Mouse (Mus musculus): ENCODE measurements at regions not wholly inside any gene's neighbourhood (a gene's known extent, or its start where the extent isn't known, plus 50 kb on each side); places are given as distances from the start of the nearest gene placed in this dataset.

GRCm38 (mm10) chr1:113389920-113390319 lies 1525.2 kb upstream of the Dsel start:
- DNase-seq (ENCODE audit: extremely low read depth), result no peak
- Histone ChIP-seq H3K27ac (ENCODE audit: insufficient read depth, low read depth) (no peak overlapping the region), H3K9me3 (replicated peaks; ENCODE audit: low read length) (peaks cover 40% of the 10 kb centered on the region), H3K27me3 (replicated peaks) (no peaks in the 10 kb centered on the region), H3K9ac (ENCODE audit: insufficient read depth, low read depth) (no peak overlapping the region), H3K79me2 (replicated peaks; ENCODE audit: control insufficient read depth, extremely low read depth, insufficient read depth, poor library complexity, severe bottlenecking) (no peaks in the 10 kb centered on the region), H3K4me1 (ENCODE audit: control insufficient read depth in 1 of 2, insufficient read depth in 2 of 2) (no peaks in the 10 kb centered on the region), H3K4me2 (ENCODE audit: insufficient read depth, low read depth, poor library complexity, severe bottlenecking) (no peak overlapping the region), H3K4me3 (replicated peaks in 1 of 3; ENCODE audit: low read depth in 2 of 3, low read length in 2 of 3, poor library complexity in 1 of 3) (no peak overlapping the region), H3K36me3 (replicated peaks in 1 of 2; ENCODE audit: control insufficient read depth in 1 of 2, insufficient read depth in 1 of 2, low read length in 1 of 2) (no peaks in the 10 kb centered on the region)
- TF ChIP-seq SIN3A (IDR thresholded peaks at IDR 0.05; ENCODE audit: low read length) (no peak), KAT2A (IDR thresholded peaks at IDR 0.05; ENCODE audit: insufficient replicate concordance, low read length) (no peak), ZMIZ1 (IDR thresholded peaks at IDR 0.05; ENCODE audit: low read depth, low read length) (no peak), RAD21 (IDR thresholded peaks at IDR 0.05; ENCODE audit: low read depth, low read length) (no peak), GABPA (IDR thresholded peaks at IDR 0.05; ENCODE audit: insufficient replicate concordance, low read depth, low read length) (no peak), UBTF (IDR thresholded peaks at IDR 0.05; ENCODE audit: low read depth, low read length) (no peak), USF1 (IDR thresholded peaks at IDR 0.05; ENCODE audit: low read depth, low read length) (no peak), JUND (conservative IDR thresholded peaks at IDR 0.05; ENCODE audit: low read depth, low read length) (no peak), MEF2A (IDR thresholded peaks at IDR 0.05; ENCODE audit: borderline replicate concordance, low read depth, low read length) (no peak), JUN (IDR thresholded peaks at IDR 0.05; ENCODE audit: insufficient read depth, low read depth, low read length) (no peak), USF2 (conservative IDR thresholded peaks at IDR 0.05; ENCODE audit: low read depth, low read length) (no peak), TCF12 (IDR thresholded peaks at IDR 0.05; ENCODE audit: low read depth, low read length) (no peak), POLR2A (IDR thresholded peaks at IDR 0.05; ENCODE audit: low read depth, low read length) (no peak), BHLHE40 (IDR thresholded peaks at IDR 0.05; ENCODE audit: low read depth, low read length) (no peak), NRF1 (IDR thresholded peaks at IDR 0.05; ENCODE audit: low read depth, low read length) (no peak), CHD1 (IDR thresholded peaks at IDR 0.05; ENCODE audit: low read depth, low read length) (no peak)
- in situ Hi-C loops (cut with MboI; ENCODE audit: low pct_ligation_motif_present, low pct_unique_long_range_greater_than_20kb, low sequenced_read_pairs), result no loop called here
- dilution Hi-C loops (cut with MboI; ENCODE audit: extremely low pct_ligation_motif_present, extremely low pct_unique_long_range_greater_than_20kb, low sequenced_read_pairs), result no loop called here

DNA sequence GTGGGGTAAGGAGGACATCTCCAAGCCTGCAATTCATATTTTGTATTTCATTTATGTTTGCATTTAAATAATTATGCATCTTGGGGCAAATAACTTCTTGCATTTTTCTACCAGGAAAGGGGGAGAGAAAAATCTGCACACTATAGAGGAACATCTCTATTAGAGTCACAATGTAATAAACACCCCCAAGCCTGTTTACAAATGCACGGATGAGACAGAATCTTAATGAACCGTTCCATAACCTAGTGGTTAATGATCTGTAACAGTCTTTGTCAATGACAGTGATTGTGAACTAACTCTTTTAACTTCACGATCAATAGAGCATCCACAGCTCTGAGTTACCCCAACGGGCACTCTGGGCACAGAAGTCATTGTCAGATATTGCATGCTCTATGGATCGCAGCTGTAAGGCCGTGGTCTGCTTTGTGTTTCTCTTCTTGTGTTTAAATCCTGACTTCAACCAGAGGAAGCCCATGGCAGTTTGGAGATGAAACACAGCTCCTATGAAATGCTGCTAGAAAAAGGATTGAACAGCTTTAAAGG lies 1520.2 kb upstream of the Dsel start:
- Histone ChIP-seq H3K9ac (ENCODE audit: insufficient read depth, low read depth) (no peak overlapping the region), H3K27ac (ENCODE audit: insufficient read depth, low read depth) (no peak overlapping the region), H3K9me3 (replicated peaks; ENCODE audit: low read length) (peaks cover 30% of the 10 kb centered on the region), H3K79me2 (replicated peaks; ENCODE audit: control insufficient read depth, extremely low read depth, insufficient read depth, poor library complexity, severe bottlenecking) (no peaks in the 10 kb centered on the region), H3K27me3 (replicated peaks) (no peaks in the 10 kb centered on the region), H3K36me3 (replicated peaks in 1 of 2; ENCODE audit: control insufficient read depth in 1 of 2, insufficient read depth in 1 of 2, low read length in 1 of 2) (no peaks in the 10 kb centered on the region), H3K4me1 (ENCODE audit: control insufficient read depth in 1 of 2, insufficient read depth in 2 of 2) (no peaks in the 10 kb centered on the region), H3K4me3 (replicated peaks in 1 of 3; ENCODE audit: low read depth in 2 of 3, low read length in 2 of 3, poor library complexity in 1 of 3) (no peak overlapping the region), H3K4me2 (ENCODE audit: insufficient read depth, low read depth, poor library complexity, severe bottlenecking) (no peak overlapping the region)
- TF ChIP-seq UBTF (IDR thresholded peaks at IDR 0.05; ENCODE audit: low read depth, low read length) (no peak), MEF2A (IDR thresholded peaks at IDR 0.05; ENCODE audit: borderline replicate concordance, low read depth, low read length) (no peak), RAD21 (IDR thresholded peaks at IDR 0.05; ENCODE audit: low read depth, low read length) (no peak), ELF1 (IDR thresholded peaks at IDR 0.05; ENCODE audit: low read depth, low read length) (no peak), POLR2A (IDR thresholded peaks at IDR 0.05; ENCODE audit: low read depth, low read length) (no peak)
- dilution Hi-C loops (cut with MboI; ENCODE audit: extremely low pct_ligation_motif_present, extremely low pct_unique_long_range_greater_than_20kb, low sequenced_read_pairs) (no loop called here), in situ Hi-C loops (cut with MboI; ENCODE audit: low pct_ligation_motif_present, low pct_unique_long_range_greater_than_20kb, low sequenced_read_pairs) (no loop called here)
- DNase-seq (ENCODE audit: extremely low read depth), result no peak
